Mouse (Mus musculus): Measurements from ENCODE around the gene Ube2h. TPM values are rescaled to one million over a fixed set of nuclear protein-coding genes. Genes with fewer than 3 reads are reported as not detected.

Ube2h gene
- polyA plus RNA-seq, 1 experiment from 2014 or later = 30.2 TPM

GRCm38 (mm10) chr6:30228353-30228752 is 76.0 kb downstream of the Ube2h start:
- Histone ChIP-seq H3K4me1 (ENCODE audit: control insufficient read depth, insufficient read depth, low read length) (peaks cover 8% of the 10 kb centered on the region; the same call in 1 of the 2 replicates), H3K27me3 (replicated peaks; ENCODE audit: control insufficient read depth, insufficient read depth, low read length) (no peaks in the 10 kb centered on the region), H3K4me3 (ENCODE audit: low read length) (no peak overlapping the region), H3K27ac (ENCODE audit: low read length) (no peak overlapping the region), H3K4me2 (ENCODE audit: low read depth, low read length) (no peak overlapping the region), H3K9me3 (ENCODE audit: control insufficient read depth, low read length) (no peaks in the 10 kb centered on the region), H3K36me3 (ENCODE audit: control insufficient read depth, insufficient read depth, low read length) (no peaks in the 10 kb centered on the region), H3K9ac (ENCODE audit: low read depth, low read length) (no peak overlapping the region)
- WGBS = 71% methylated on average over 5 of the region's 5 CpGs
- ATAC-seq = no peak

DNA sequence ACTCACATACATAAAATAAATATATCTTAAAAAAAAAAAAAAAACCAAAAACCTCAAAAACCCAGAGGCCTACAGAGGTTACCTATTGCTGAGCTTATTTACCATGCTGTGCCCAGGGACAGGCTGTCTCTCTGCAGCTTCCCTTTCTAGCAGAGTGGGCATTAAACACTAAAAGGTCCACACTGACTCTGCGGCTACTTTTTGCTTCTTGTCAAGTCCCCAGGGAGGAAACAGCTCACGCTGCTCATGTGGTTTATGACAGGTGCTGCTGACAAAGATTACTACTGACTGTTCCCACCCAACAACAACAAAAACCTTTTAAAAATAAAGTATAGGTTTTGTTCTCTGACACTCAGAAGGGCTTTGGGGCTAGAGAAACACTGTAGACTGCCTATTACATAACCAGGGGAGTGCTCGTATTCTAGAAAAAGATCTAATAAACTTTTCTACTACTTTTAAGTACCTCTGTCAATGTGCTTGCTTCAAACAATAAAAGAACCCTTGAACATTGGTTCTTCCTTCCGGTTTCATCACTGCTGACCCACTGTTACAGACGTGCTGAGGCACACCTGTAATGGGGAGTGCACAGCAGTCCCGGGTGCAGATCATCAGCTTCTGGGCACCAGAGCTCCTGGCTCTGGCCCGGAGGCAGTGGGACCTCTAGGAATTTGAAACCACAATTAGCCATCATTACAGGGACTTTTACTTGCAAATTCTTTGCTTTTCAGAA is 77.2 kb downstream of the Ube2h start:
- WGBS = 81% methylated on average over 7 of the region's 7 CpGs
- Histone ChIP-seq H3K27me3 (replicated peaks; ENCODE audit: control insufficient read depth, insufficient read depth, low read length) (no peaks in the 10 kb centered on the region), H3K9ac (ENCODE audit: low read depth, low read length) (no peak overlapping the region)

GRCm38 (mm10) chr6:30224693-30225092 is 79.6 kb downstream of the Ube2h start:
- WGBS = 73% methylated on average over 1 of the region's 1 CpGs
- Histone ChIP-seq H3K9me3 (ENCODE audit: control insufficient read depth, low read length) (no peaks in the 10 kb centered on the region), H3K4me1 (ENCODE audit: control insufficient read depth, insufficient read depth, low read length) (no peaks in the 10 kb centered on the region), H3K36me3 (ENCODE audit: control insufficient read depth, insufficient read depth, low read length) (peaks cover 4% of the 10 kb centered on the region; the same call in 1 of the 2 replicates), H3K4me3 (ENCODE audit: low read length) (no peak overlapping the region), H3K27me3 (replicated peaks; ENCODE audit: control insufficient read depth, insufficient read depth, low read length) (no peaks in the 10 kb centered on the region), H3K4me2 (ENCODE audit: low read depth, low read length) (no peak overlapping the region), H3K27ac (ENCODE audit: low read length) (no peak overlapping the region), H3K9ac (ENCODE audit: low read depth, low read length) (no peak overlapping the region)
- no peak for ATAC-seq

More for the DNA sequence above, 77.2 kb downstream of the Ube2h start:
- H3K9me3 ChIP-seq (ENCODE audit: control insufficient read depth, low read length) = no peaks in the 10 kb centered on the region
- H3K27ac ChIP-seq (ENCODE audit: low read length) = no peak overlapping the region
- no peak overlapping the region for H3K4me3 ChIP-seq (ENCODE audit: low read length)
- H3K4me2 ChIP-seq (ENCODE audit: low read depth, low read length) = no peak overlapping the region
- H3K36me3 ChIP-seq (ENCODE audit: control insufficient read depth, insufficient read depth, low read length) = no peaks in the 10 kb centered on the region
- peaks cover 5% of the 10 kb centered on the region; the same call in 1 of the 2 replicates for H3K4me1 ChIP-seq (ENCODE audit: control insufficient read depth, insufficient read depth, low read length)
- ATAC-seq = no peak

- Histone ChIP-seq H3K4me3 (ENCODE audit: low read length) (no peak overlapping the region), H3K27me3 (replicated peaks; ENCODE audit: control insufficient read depth, insufficient read depth, low read length) (no peaks in the 10 kb centered on the region), H3K4me1 (ENCODE audit: control insufficient read depth, insufficient read depth, low read length) (no peaks in the 10 kb centered on the region), H3K9me3 (ENCODE audit: control insufficient read depth, low read length) (no peaks in the 10 kb centered on the region), H3K4me2 (ENCODE audit: low read depth, low read length) (no peak overlapping the region), H3K9ac (ENCODE audit: low read depth, low read length) (no peak overlapping the region), H3K36me3 (ENCODE audit: control insufficient read depth, insufficient read depth, low read length) (peaks cover 4% of the 10 kb centered on the region; the same call in 1 of the 2 replicates), H3K27ac (ENCODE audit: low read length) (no peak overlapping the region)
- ATAC-seq = no peak
- 63% methylated on average over 1 of the region's 1 CpGs for WGBS
Observed at GRCm38 (mm10) chr6:30222321-30222720, 82.0 kb downstream of the Ube2h start.

DNA sequence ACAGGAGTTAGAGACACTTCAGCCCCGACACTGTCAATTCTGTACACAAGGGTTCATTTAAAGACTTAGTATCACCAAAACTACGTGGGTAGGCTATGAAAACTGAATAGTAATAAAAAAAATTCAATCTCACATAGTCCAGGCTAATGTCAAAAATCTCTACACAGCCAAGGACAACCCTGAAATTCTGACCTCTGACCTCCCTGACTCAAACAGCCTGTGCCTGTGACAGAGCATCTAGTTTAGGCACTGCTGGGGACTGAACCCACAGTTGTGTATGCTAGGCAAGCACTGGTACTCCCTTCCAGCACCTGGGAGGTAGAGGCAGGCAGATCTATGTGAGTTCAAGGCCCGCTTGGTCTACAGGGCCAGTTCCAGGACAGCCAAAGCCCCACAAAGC is 86.8 kb downstream of the Ube2h start:
- Histone ChIP-seq H3K4me3 (ENCODE audit: low read length) (no peak overlapping the region), H3K4me2 (ENCODE audit: low read depth, low read length) (no peak overlapping the region), H3K36me3 (ENCODE audit: control insufficient read depth, insufficient read depth, low read length) (peaks cover 4% of the 10 kb centered on the region; the same call in 1 of the 2 replicates), H3K9ac (ENCODE audit: low read depth, low read length) (no peak overlapping the region), H3K27ac (ENCODE audit: low read length) (no peak overlapping the region), H3K27me3 (replicated peaks; ENCODE audit: control insufficient read depth, insufficient read depth, low read length) (no peaks in the 10 kb centered on the region), H3K4me1 (ENCODE audit: control insufficient read depth, insufficient read depth, low read length) (no peaks in the 10 kb centered on the region), H3K9me3 (ENCODE audit: control insufficient read depth, low read length) (no peaks in the 10 kb centered on the region)
- WGBS = 91% methylated on average over 3 of the region's 3 CpGs
- ATAC-seq = no peak

- Histone ChIP-seq H3K4me2 (ENCODE audit: low read depth, low read length) (no peak overlapping the region), H3K9ac (ENCODE audit: low read depth, low read length) (no peak overlapping the region), H3K4me1 (ENCODE audit: control insufficient read depth, insufficient read depth, low read length) (no peaks in the 10 kb centered on the region), H3K27me3 (replicated peaks; ENCODE audit: control insufficient read depth, insufficient read depth, low read length) (no peaks in the 10 kb centered on the region), H3K4me3 (ENCODE audit: low read length) (no peak overlapping the region), H3K36me3 (ENCODE audit: control insufficient read depth, insufficient read depth, low read length) (no peaks in the 10 kb centered on the region), H3K9me3 (ENCODE audit: control insufficient read depth, low read length) (no peaks in the 10 kb centered on the region), H3K27ac (ENCODE audit: low read length) (no peak overlapping the region)
- ATAC-seq = no peak
- WGBS = 89% methylated on average over 8 of the region's 8 CpGs
Observed at GRCm38 (mm10) chr6:30212468-30212867, 91.9 kb downstream of the Ube2h start.

DNA sequence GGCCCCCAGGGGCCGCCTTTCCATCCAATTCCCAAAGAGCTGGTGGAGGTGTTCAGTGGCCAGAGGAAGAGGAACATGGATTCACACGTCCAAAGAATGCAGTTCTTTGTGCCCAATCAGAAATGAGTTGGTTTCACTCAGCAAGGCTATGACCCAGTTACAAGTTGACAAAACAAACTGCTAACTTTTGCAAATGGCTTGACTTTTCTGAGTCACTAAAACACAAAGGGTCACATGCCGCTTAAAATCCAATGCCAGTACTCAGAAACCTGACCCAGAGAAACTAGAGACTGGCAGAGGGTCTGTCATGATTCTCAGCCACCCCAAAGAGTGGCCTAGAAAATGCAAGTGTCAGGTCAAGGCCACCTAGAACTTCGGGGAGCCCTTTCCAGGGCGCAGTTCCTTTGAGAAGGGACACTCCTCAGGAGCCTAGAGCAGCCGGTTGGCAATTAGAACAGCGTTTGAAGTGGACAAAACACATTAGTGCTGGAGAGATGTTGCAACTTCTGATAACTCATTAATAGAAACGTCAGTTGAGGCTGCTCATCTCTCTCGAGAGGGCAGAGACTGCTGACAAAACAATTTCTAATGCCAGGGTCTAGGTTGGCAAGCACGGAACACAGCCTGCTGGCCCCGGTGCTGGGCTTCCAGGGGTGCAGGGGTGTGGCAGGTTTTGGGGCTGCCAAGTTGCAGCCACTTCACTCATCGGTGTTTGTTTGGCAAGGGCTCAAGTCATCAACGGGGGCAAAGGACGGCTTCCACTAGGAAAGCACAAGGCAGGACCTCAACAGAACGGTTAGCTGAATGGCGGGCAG is 92.5 kb downstream of the Ube2h start:
- WGBS = 70% methylated on average over 16 of the region's 16 CpGs
- Histone ChIP-seq H3K4me1 (ENCODE audit: control insufficient read depth, insufficient read depth, low read length) (no peaks in the 10 kb centered on the region), H3K9me3 (ENCODE audit: control insufficient read depth, low read length) (no peaks in the 10 kb centered on the region), H3K36me3 (ENCODE audit: control insufficient read depth, insufficient read depth, low read length) (no peaks in the 10 kb centered on the region), H3K4me3 (ENCODE audit: low read length) (no peak overlapping the region), H3K4me2 (ENCODE audit: low read depth, low read length) (no peak overlapping the region), H3K9ac (ENCODE audit: low read depth, low read length) (no peak overlapping the region), H3K27me3 (replicated peaks; ENCODE audit: control insufficient read depth, insufficient read depth, low read length) (no peaks in the 10 kb centered on the region), H3K27ac (ENCODE audit: low read length) (no peak overlapping the region)
- no peak for ATAC-seq

DNA sequence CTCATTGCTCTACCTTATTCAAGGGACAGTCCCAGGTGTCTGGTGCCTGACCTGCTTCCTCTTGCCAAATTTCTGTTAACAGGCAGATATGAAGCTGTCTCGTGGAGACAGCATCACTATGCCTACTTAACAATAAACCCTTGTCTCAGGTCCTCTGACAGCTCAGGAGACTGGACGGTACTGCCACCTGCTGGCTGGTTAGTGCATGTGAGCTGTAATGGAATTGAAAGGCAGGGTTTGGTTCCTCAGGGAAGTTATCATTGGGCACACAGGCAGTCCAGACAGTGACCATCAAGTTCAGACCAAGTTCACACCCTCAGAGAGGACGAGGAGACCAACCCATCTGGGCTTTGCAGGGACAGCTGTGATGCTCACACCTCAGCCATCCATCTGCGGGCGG is 93.6 kb downstream of the Ube2h start:
- ATAC-seq = peak; percentile 41; the same call in 1 of the 2 replicates
- Histone ChIP-seq H3K27me3 (replicated peaks; ENCODE audit: control insufficient read depth, insufficient read depth, low read length) (no peaks in the 10 kb centered on the region), H3K27ac (ENCODE audit: low read length) (no peak overlapping the region), H3K9ac (ENCODE audit: low read depth, low read length) (no peak overlapping the region), H3K4me1 (ENCODE audit: control insufficient read depth, insufficient read depth, low read length) (peaks cover 1% of the 10 kb centered on the region; the same call in 1 of the 2 replicates), H3K4me2 (ENCODE audit: low read depth, low read length) (no peak overlapping the region), H3K36me3 (ENCODE audit: control insufficient read depth, insufficient read depth, low read length) (no peaks in the 10 kb centered on the region), H3K4me3 (ENCODE audit: low read length) (no peak overlapping the region), H3K9me3 (ENCODE audit: control insufficient read depth, low read length) (no peaks in the 10 kb centered on the region)
- WGBS = 36% methylated on average over 5 of the region's 5 CpGs

DNA sequence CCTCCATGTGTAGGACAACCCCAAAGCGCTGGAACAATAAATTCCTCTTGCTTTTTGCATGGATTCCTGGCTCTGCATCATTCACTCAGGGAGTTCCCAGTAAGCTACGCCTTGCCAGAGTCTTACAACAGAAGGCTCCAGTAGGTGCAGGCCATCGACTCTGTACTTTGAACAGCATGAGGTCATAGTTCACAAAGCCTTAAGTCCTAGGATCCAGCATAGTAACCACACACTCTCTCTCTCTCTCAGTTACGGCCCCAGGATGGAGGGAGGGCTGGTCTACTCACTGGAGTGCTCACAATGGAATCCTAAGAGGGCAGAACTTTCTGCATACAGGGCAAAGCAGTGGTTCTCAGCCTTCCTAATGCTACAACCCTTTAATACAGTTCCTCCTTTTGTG is 95.5 kb downstream of the Ube2h start:
- no peak overlapping the region for H3K27ac ChIP-seq (ENCODE audit: low read length)
- H3K9ac ChIP-seq (ENCODE audit: low read depth, low read length) = no peak overlapping the region
- no peaks in the 10 kb centered on the region for H3K9me3 ChIP-seq (ENCODE audit: control insufficient read depth, low read length)
- ATAC-seq = peak; percentile 67
- no peaks in the 10 kb centered on the region for H3K36me3 ChIP-seq (ENCODE audit: control insufficient read depth, insufficient read depth, low read length)
- peaks cover 3% of the 10 kb centered on the region; the same call in 1 of the 2 replicates for H3K4me1 ChIP-seq (ENCODE audit: control insufficient read depth, insufficient read depth, low read length)
- no peaks in the 10 kb centered on the region for H3K27me3 ChIP-seq (replicated peaks; ENCODE audit: control insufficient read depth, insufficient read depth, low read length)
- H3K4me3 ChIP-seq (ENCODE audit: low read length) = no peak overlapping the region
- H3K4me2 ChIP-seq (ENCODE audit: low read depth, low read length) = no peak overlapping the region
- WGBS = 41% methylated on average over 4 of the region's 4 CpGs

Data from intestine, embryonic 16.5 days (tissue).